Mouse (Mus musculus): ENCODE measurements around the gene Prss27. TPM values are rescaled to one million over a fixed set of nuclear protein-coding genes. Genes with fewer than 3 reads are reported as not detected.

Gene Prss27
- total RNA-seq, 4 experiments from 2014 or later: not detected

Small RNA genes lying within 50 kb of the gene (microRNA-seq; reads per million reads assigned to microRNA genes)
- gene Gm27700: 0 reads per million in 2 experiments

Other genes with a start within 250 kb of the Prss27 start
- 100 to 1,000 TPM; 503 to 777 (median 666) TPM for gene Srrm2, start 247.6 kb upstream of the Prss27 start, total RNA-seq (2022)
- gene Elob, start 209.0 kb upstream of the Prss27 start, total RNA-seq (2022): 100 to 1,000 TPM; 314 to 381 (median 345) TPM
- under 1 TPM in 1 of 4 experiments, not detected in 3; 0.38 TPM for gene Prss33, start 202.1 kb upstream of the Prss27 start, total RNA-seq (2022)
- gene Prss32, start 194.3 kb upstream of the Prss27 start, total RNA-seq (2022): not detected
- 1 to 10 TPM; 1.8 to 2.3 (median 2.0) TPM for gene Prss41, start 194.0 kb upstream of the Prss27 start, total RNA-seq (2022)
- gene Prss21, start 170.1 kb upstream of the Prss27 start, total RNA-seq (2022): not detected
- gene Dcpp1, start 157.3 kb upstream of the Prss27 start, total RNA-seq (2022): not detected
- gene Dcpp2, start 157.3 kb upstream of the Prss27 start, total RNA-seq (2022): not detected
- gene Dcpp3, start 120.7 kb upstream of the Prss27 start, total RNA-seq (2022): not detected
- gene Sbp, start 96.5 kb upstream of the Prss27 start, total RNA-seq (2022): not detected
- gene Sbpl, start 82.9 kb upstream of the Prss27 start, total RNA-seq (2022): not detected
- under 1 TPM in 1 of 4 experiments, not detected in 3; 0.45 TPM for gene Prss30, start 57.6 kb upstream of the Prss27 start, total RNA-seq (2022)
- under 1 TPM in 1 of 4 experiments, not detected in 3; 0.33 TPM for gene Prss22, start 40.0 kb upstream of the Prss27 start, total RNA-seq (2022)
- gene Kctd5, start 35.3 kb downstream of the Prss27 start, total RNA-seq (2022): 10 to 100 TPM; 24.5 to 28.2 (median 24.8) TPM
- 100 to 1,000 TPM in 3 of 4 experiments, 10 to 100 TPM in 1; 95.3 to 124 (median 108) TPM for gene Pdpk1, start 112.8 kb downstream of the Prss27 start, total RNA-seq (2022)
- 10 to 100 TPM; 35.7 to 55.8 (median 40.5) TPM for gene Amdhd2, start 125.6 kb downstream of the Prss27 start, total RNA-seq (2022)
- 1,000 to 10,000 TPM in 3 of 4 experiments, 100 to 1,000 TPM in 1; 996 to 1,139 (median 1,074) TPM for gene Atp6v0c, start 131.6 kb downstream of the Prss27 start, total RNA-seq (2022)
- 10 to 100 TPM; 60.0 to 71.5 (median 64.0) TPM for gene Tbc1d24, start 167.4 kb downstream of the Prss27 start, total RNA-seq (2022)
- gene Ntn3, start 171.4 kb downstream of the Prss27 start, total RNA-seq (2022): 10 to 100 TPM in 1 of 4 experiments, 1 to 10 TPM in 3; 8.6 to 10.1 (median 9.3) TPM
- 10 to 100 TPM in 2 of 4 experiments, 1 to 10 TPM in 2; 8.7 to 11.4 (median 10.0) TPM for gene Tedc2, start 182.7 kb downstream of the Prss27 start, total RNA-seq (2022)
- 1 to 10 TPM; 5.1 to 8.0 (median 7.5) TPM for gene Ccnf, start 213.3 kb downstream of the Prss27 start, total RNA-seq (2022)

Measured in layer of hippocampus, adult 8-10 months (tissue).